Mouse (Mus musculus) liver (tissue): ENCODE data around the gene Scaf8.
"Not testable (repeated sequence)": the region's sequence is repeated elsewhere in the genome, so short reads cannot be mapped to it uniquely, and the experiment has no call there.

Experiments used
- DNase-seq: peaks from one replicate; pipeline ENCODE4 v3.0.0-alpha.2; 2020; ENCODE audit warnings: mixed read lengths

Scaf8 gene

GRCm38 (mm10) chr17:3115380-3115974 lies 705 bp downstream of the Scaf8 start:
- DNase-seq: peak; percentile 68

DNA sequence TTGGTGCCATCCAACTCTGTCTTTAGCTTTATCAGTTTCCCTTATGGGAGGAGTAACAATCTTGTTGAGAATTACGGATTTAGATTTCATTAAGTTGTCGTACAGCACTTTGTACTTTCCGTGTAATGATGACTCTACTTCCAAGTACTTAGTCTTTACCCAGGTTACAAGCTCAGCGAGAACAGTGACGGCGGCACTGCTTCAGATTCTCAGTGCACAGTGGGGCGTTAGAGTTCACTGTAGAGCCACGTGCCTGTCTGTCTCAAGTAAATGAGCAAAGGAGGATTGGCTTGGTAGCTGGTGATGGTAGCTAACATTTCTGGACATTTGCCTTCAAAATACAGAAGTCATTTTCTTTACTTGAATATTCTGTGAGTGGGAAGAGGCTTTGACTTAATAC lies 6.2 kb downstream of the Scaf8 start:
- not testable (repeated sequence) for DNase-seq

DNA sequence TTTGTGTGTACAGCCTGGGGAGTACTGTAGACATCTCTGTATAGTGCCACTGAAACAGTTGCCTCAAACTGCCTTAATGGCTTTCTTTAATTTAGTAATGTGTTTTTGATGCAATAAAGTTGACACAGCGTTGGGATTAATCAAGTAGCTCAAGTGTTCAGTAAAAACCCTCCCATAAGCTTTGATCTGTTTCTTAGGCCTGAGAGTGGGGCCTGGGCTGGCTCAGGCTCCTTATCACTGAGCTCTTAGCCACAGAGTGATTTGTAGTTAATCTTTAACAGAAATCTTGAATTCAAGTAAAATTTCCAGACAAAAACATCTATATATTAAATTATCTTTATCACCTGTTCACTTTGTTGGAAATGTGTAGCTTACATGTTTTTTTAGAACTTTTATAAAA lies 8.8 kb downstream of the Scaf8 start:
- DNase-seq: not testable (repeated sequence)

DNA sequence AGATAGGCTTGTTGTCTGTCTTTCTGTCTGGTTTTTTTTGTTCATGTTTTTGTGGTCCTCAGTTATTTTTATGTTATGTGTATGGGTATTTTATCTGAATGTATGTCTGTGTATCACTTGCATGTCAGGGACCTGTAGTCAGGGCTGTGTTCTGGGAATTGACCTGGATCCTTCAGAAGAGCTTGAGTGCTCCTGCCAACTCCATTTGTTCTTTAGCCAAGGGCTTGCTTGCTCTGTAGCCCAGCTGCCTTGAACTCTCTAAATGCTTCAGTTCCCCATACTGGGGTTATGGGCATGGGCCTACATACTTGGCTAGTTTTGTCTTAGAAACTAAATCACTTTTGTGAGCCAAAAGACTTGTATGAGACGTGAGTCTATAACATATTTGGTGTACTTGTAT lies 13.9 kb downstream of the Scaf8 start:
- no peak for DNase-seq

DNA sequence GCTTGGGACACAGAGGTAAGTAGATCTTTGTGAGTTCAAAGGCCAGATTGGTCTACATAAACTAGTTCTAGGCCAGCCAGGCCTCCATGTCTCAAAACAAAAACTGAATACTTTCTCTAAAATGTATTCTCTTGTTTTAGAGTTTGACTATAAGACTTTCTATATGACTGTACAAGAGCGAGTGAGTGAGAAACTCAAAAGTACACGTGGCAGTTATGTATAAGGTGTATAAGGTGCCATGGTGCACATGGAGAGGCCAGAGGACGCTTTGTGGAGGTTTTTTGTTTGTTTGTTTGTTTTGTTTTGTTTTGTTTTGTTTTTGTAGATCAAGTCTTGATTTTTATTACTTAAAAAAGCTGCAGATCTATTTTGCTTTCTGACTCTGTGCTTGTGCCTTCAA lies 15.0 kb downstream of the Scaf8 start:
- DNase-seq: no peak

DNA sequence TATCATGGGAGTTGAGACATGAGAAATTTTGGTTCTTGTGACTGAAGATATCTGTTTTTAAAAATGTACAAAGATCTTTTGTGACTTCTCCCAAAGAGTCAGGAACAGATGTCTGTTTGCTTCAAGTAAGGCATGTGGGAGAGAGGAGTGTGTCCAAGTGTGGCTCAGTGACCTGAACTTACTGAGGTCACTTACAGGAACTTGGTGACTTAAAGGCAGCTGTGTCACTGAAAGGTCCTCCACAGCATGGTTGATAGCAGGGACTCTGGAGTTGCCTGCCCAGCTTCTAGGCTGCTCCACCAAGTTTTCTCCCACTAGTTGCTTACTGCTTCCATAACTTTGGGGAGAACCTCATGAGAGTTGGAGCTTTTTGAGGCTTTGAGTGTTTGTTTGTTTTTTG lies 20.6 kb downstream of the Scaf8 start:
- no peak for DNase-seq

DNA sequence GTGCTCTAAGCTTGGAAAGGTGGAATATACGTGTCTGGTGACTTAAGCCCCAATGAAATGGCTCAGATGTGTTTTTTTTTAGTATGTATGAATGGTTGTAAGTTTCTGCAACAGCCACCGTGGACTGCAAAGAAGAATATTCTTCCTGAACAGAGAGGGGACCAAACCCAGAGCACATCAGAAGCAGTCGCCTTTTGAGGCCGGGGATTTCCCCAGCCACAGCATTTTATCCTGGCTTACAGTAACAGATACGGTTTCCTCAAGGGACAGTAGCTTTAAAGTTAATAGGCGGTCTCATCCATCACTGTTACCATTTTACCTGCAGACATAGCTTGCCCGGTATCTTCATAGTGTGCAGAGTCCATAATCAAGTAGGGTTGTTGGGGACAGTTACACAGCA lies 21.4 kb downstream of the Scaf8 start:
- DNase-seq: no peak

DNA sequence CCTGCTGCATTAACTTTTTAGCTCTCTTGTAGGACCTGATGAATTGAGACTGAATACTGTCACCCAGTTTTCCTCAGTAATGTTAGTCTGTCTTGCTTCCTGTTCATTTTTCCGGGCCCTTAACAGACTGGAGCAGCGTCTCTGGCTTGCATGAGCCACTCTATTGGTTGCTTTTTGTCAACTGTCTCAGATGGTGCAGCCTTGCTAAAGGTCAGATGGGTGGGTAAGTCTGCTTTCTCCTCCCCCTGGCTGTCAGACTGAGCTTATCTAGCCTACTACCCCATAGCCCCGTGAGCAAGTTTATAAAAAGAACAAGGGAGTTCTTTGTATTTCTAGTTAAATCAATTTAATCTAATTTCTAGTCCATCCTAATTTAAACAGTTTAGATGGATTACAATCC lies 23.6 kb downstream of the Scaf8 start:
- DNase-seq: peak; percentile 35

- no peak for DNase-seq
Measured at GRCm38 (mm10) chr17:3140100-3140499, 25.3 kb downstream of the Scaf8 start.

- DNase-seq: no peak
Measured at GRCm38 (mm10) chr17:3148853-3149252, 34.1 kb downstream of the Scaf8 start.

GRCm38 (mm10) chr17:3149541-3149940 lies 34.8 kb downstream of the Scaf8 start:
- no peak for DNase-seq

- not testable (repeated sequence) for DNase-seq
Measured at GRCm38 (mm10) chr17:3150701-3151100, 35.9 kb downstream of the Scaf8 start.

DNA sequence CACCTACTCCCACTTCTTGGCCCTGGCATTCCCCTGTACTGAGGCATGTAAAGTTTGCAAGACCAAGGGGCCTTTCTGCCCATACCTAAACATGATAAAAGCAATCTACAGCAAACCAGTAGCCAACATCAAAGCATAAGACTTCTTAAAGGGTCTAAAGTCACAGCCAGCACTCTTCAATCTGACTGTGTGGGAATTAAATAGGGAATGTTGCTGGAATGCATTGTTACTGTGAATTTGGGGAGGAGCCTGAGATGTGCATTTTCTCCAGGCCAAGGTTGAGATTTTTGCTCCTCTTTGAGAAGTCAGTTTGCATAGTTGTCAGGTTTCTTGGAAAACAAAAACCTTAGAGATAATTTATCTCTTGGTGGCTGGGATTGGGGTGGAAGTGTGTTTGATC lies 36.4 kb downstream of the Scaf8 start:
- no peak for DNase-seq

GRCm38 (mm10) chr17:3156176-3156575 lies 41.4 kb downstream of the Scaf8 start:
- DNase-seq: peak; percentile 16

DNA sequence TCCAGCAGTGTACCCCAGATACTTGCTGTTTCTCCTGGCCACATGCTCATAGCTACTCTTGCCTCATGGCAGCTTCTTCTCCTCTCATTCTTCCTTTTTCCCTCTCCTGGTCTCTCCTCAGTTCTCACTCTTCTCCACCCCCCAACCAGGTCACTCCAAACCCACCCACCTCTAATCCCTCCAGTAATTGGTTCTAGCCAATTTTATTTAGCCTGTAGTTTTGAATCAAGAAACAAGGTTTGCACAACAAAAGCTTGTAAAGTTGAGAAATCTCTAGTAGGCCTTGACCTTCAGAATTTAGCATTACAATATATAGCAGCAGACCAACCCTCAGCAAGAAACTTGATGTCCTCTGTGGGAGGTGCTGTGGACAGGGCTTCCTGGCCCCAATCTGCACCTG lies 42.2 kb downstream of the Scaf8 start:
- no peak for DNase-seq

- no peak for DNase-seq
Measured at GRCm38 (mm10) chr17:3162905-3163304, 48.1 kb downstream of the Scaf8 start.

- not testable (repeated sequence) for DNase-seq
Measured at GRCm38 (mm10) chr17:3180425-3180945, 65.7 kb downstream of the Scaf8 start.

- DNase-seq: not testable (repeated sequence)
Measured at GRCm38 (mm10) chr17:3195483-3195882, 80.7 kb downstream of the Scaf8 start.

DNA sequence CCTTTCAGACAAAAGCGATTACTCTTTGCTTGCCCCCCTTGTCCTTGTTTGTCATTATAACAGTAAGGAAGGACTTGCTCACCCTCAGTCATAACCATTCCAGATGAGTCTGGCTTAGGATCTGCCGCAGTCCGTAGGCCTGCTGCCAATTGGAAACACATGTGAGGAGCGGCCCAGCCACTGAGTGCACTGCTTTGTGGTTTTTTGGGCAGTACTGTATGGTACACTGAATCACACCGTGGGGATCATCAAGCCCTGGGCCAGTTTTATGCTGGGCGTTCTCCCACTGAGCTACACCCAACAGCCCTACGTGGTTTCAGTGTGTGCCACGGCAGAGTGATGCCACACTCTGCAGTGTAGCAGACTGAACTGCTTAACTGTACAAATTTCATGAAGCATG lies 85.6 kb downstream of the Scaf8 start:
- DNase-seq: no peak

DNA sequence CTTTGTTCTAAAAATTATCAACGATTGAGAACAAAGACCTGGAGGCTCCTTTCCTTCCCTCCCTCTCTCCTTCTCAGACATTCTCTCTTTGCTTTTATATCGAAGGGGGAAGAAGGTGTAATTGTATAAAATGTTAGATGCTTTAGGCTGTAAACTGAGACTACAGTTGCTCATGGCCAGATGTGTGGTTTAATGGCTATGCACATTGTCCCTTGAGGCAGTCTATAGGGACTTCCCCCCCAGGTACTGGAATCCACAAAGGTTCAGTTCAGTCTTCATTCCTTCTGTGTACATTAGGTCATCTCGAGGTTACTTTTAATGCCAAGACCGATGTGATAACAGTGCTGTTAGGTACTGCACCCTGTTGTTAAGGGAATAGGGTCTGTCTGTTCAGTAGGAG lies 89.1 kb downstream of the Scaf8 start:
- DNase-seq: no peak

GRCm38 (mm10) chr17:3204826-3205405 lies 90.1 kb downstream of the Scaf8 start:
- DNase-seq: no peak

GRCm38 (mm10) chr17:3206527-3207398 lies 92.0 kb downstream of the Scaf8 start:
- DNase-seq: no peak

- DNase-seq: no peak
Measured at GRCm38 (mm10) chr17:3207529-3208240, 92.9 kb downstream of the Scaf8 start.
